Mouse (Mus musculus): Measurements from ENCODE around the gene Smarcal1. TPM values are rescaled to one million over a fixed set of nuclear protein-coding genes. Genes with fewer than 3 reads are reported as not detected.

The Smarcal1 gene
- total and polyA plus RNA-seq, 2 experiments = 8.3 to 13.9 TPM

DNA sequence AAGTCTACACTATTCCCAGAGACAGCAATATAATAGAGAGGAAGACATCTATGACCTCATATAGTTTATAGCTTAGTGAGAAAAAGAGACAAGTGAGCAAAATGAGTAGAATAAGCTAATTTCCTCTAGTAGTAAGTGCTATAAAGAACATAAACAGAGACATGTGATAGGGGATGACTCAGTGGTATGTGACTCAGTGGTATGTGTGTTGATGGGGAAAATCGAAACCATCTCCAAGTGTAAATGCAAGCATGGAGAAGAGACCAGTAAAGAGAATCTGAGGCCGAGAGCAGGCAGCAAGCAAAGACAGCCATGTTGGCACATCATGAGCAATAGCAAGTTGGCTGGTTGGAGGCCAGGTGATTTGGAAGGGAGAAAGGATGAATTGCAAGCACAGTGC lies 32.7 kb upstream of the Smarcal1 start:
- Histone ChIP-seq H3K36me3 (ENCODE audit: control insufficient read depth, insufficient read depth, low read length) (no peaks in the 10 kb centered on the region), H3K27ac (replicated peaks; ENCODE audit: insufficient read depth, low read depth, low read length) (no peak overlapping the region), H3K9ac (ENCODE audit: low read depth, low read length) (no peak overlapping the region), H3K4me1 (ENCODE audit: control insufficient read depth, insufficient read depth, low read length) (no peaks in the 10 kb centered on the region), H3K79me2 (ENCODE audit: control insufficient read depth, insufficient read depth, low read length) (no peaks in the 10 kb centered on the region), H3K27me3 (ENCODE audit: control insufficient read depth, insufficient read depth, low read length) (no peaks in the 10 kb centered on the region), H3K4me3 (ENCODE audit: insufficient read depth, low read depth, low read length) (no peak overlapping the region)
- DNase-seq (ENCODE audit: extremely low read depth, low read depth, low spot score) = no peak
- 81% methylated on average over 2 of the region's 2 CpGs for WGBS
- TF ChIP-seq POLR2A (IDR thresholded peaks at IDR 0.05; ENCODE audit: extremely low read depth, insufficient read depth, low read length) = no peak
- TF ChIP-seq CTCF (IDR thresholded peaks at IDR 0.05; ENCODE audit: low read depth, low read length) = no peak

DNA sequence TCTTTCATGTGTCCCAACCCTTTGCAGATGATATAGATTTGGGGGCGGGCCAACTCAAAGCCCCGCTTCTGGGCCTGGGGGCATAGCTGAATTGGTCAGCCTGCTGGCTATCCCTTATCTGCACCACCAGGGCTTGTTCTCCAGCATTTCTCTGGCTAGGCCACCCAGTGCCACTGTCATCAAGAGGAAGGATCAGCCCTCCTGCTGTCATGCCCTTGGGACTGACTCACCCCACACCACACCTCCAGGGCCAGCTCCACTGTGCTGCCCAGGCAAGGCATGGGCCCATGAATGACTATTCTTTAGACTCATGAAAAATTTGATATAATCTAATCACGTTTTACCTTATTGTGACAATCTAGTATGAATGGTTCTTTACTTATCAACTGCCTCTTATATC lies 26.6 kb upstream of the Smarcal1 start:
- Histone ChIP-seq H3K79me2 (ENCODE audit: control insufficient read depth, insufficient read depth, low read length) (no peaks in the 10 kb centered on the region), H3K27me3 (ENCODE audit: control insufficient read depth, insufficient read depth, low read length) (no peaks in the 10 kb centered on the region), H3K4me3 (ENCODE audit: insufficient read depth, low read depth, low read length) (no peak overlapping the region), H3K36me3 (ENCODE audit: control insufficient read depth, insufficient read depth, low read length) (no peaks in the 10 kb centered on the region), H3K27ac (replicated peaks; ENCODE audit: insufficient read depth, low read depth, low read length) (no peak overlapping the region), H3K4me1 (ENCODE audit: control insufficient read depth, insufficient read depth, low read length) (no peaks in the 10 kb centered on the region), H3K9ac (ENCODE audit: low read depth, low read length) (no peak overlapping the region)
- DNase-seq (ENCODE audit: extremely low read depth, low read depth, low spot score) = no peak
- TF ChIP-seq POLR2A (IDR thresholded peaks at IDR 0.05; ENCODE audit: extremely low read depth, insufficient read depth, low read length) = no peak
- TF ChIP-seq CTCF (IDR thresholded peaks at IDR 0.05; ENCODE audit: low read depth, low read length) = no peak
- WGBS = 80% methylated on average over 3 of the region's 3 CpGs

DNA sequence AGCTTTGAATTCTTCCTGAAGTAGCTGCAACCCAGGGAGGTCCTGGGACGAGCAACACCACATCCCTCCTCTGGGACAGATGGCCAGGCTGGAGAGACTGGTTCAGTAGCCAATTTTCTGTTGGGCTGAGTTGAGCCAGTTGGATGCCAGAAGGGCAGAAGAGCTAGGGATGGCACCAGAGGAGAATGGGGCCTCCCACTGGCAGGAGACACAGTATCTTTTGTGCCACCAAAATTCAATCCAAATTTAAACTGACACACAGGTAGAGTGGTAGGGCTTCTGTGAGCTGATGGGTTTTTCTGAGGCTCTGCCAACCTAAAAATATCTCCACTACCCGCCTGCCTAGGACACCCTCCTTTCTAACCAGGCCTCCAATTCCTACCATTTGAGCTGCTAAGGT lies 24.4 kb upstream of the Smarcal1 start:
- H3K79me2 ChIP-seq (ENCODE audit: control insufficient read depth, insufficient read depth, low read length) = no peaks in the 10 kb centered on the region
- H3K4me1 ChIP-seq (ENCODE audit: control insufficient read depth, insufficient read depth, low read length) = no peaks in the 10 kb centered on the region
- TF ChIP-seq CTCF (IDR thresholded peaks at IDR 0.05; ENCODE audit: low read depth, low read length) = no peak
- no peak for TF ChIP-seq POLR2A (IDR thresholded peaks at IDR 0.05; ENCODE audit: extremely low read depth, insufficient read depth, low read length)
- 79% methylated on average over 2 of the region's 2 CpGs for WGBS
- no peak overlapping the region for H3K27ac ChIP-seq (replicated peaks; ENCODE audit: insufficient read depth, low read depth, low read length)
- no peak overlapping the region for H3K9ac ChIP-seq (ENCODE audit: low read depth, low read length)
- H3K27me3 ChIP-seq (ENCODE audit: control insufficient read depth, insufficient read depth, low read length) = no peaks in the 10 kb centered on the region
- H3K36me3 ChIP-seq (ENCODE audit: control insufficient read depth, insufficient read depth, low read length) = no peaks in the 10 kb centered on the region
- no peak for DNase-seq (ENCODE audit: extremely low read depth, low read depth, low spot score)
- no peak overlapping the region for H3K4me3 ChIP-seq (ENCODE audit: insufficient read depth, low read depth, low read length)

DNA sequence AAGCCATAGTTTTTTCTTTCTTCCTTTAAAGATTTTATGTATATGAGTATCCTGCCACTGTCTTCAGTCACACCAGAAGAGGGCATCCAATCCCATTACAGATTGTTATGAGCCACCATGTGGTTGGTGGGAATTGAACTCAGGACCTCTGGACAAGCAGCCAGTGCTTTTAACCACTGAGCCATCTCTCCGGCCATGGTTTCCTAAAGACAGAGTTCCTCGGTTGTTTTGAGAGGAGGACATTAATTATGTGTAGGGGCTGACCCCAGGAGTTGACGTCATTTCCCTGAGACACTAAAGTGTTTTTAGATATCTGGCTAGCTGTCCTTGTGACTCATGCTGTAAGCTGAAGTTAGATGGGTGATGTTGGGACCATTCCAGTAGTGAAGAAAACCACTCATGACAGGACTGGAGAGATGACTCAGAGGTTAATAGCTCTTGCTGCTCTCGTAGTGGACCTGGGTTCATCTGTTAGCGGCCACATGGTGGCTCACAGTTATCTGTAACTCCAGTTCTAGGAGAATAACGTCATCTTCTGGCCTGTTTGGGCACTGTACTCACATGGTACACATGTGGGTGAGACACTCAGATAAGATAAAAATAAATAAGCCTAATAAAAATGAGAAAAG lies 18.6 kb upstream of the Smarcal1 start:
- H3K4me3 ChIP-seq (ENCODE audit: insufficient read depth, low read depth, low read length) = no peak overlapping the region
- H3K27me3 ChIP-seq (ENCODE audit: control insufficient read depth, insufficient read depth, low read length) = no peaks in the 10 kb centered on the region
- no peak overlapping the region for H3K27ac ChIP-seq (replicated peaks; ENCODE audit: insufficient read depth, low read depth, low read length)
- H3K9ac ChIP-seq (ENCODE audit: low read depth, low read length) = no peak overlapping the region
- 69% methylated on average over 6 of the region's 6 CpGs for WGBS
- DNase-seq (ENCODE audit: extremely low read depth, low read depth, low spot score) = no peak
- no peaks in the 10 kb centered on the region for H3K4me1 ChIP-seq (ENCODE audit: control insufficient read depth, insufficient read depth, low read length)
- TF ChIP-seq CTCF (IDR thresholded peaks at IDR 0.05; ENCODE audit: low read depth, low read length) = no peak
- TF ChIP-seq POLR2A (IDR thresholded peaks at IDR 0.05; ENCODE audit: extremely low read depth, insufficient read depth, low read length) = no peak
- H3K79me2 ChIP-seq (ENCODE audit: control insufficient read depth, insufficient read depth, low read length) = no peaks in the 10 kb centered on the region
- no peaks in the 10 kb centered on the region for H3K36me3 ChIP-seq (ENCODE audit: control insufficient read depth, insufficient read depth, low read length)

GRCm38 (mm10) chr1:72567056-72567455 lies 16.0 kb upstream of the Smarcal1 start:
- Histone ChIP-seq H3K4me3 (ENCODE audit: insufficient read depth, low read depth, low read length) (no peak overlapping the region), H3K9ac (ENCODE audit: low read depth, low read length) (no peak overlapping the region), H3K36me3 (ENCODE audit: control insufficient read depth, insufficient read depth, low read length) (no peaks in the 10 kb centered on the region), H3K27me3 (ENCODE audit: control insufficient read depth, insufficient read depth, low read length) (no peaks in the 10 kb centered on the region), H3K4me1 (ENCODE audit: control insufficient read depth, insufficient read depth, low read length) (no peaks in the 10 kb centered on the region), H3K79me2 (ENCODE audit: control insufficient read depth, insufficient read depth, low read length) (no peaks in the 10 kb centered on the region), H3K27ac (replicated peaks; ENCODE audit: insufficient read depth, low read depth, low read length) (no peak overlapping the region)
- TF ChIP-seq CTCF (IDR thresholded peaks at IDR 0.05; ENCODE audit: low read depth, low read length) (no peak), POLR2A (IDR thresholded peaks at IDR 0.05; ENCODE audit: extremely low read depth, insufficient read depth, low read length) (no peak)
- no peak for DNase-seq (ENCODE audit: extremely low read depth, low read depth, low spot score)
- 51% methylated on average over 9 of the region's 9 CpGs for WGBS

DNA sequence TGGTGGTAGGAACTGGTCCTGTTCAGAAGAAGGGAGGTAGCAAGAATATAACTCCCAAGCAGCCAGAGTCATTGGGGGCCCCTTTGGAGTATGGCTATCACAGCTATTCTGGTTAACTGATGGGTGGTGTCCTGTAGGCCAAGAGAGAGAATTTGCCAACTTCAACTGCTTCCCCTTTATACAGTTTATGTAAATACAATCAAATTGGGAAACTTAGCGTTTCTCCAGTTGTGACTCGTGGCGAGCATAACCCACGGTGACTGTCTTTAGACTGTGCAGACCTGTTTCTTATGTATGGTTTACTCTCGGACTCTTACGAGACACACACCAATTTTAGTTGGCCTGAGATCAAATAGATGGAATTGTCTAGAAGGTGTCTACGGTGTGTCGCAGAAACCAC lies 14.3 kb upstream of the Smarcal1 start:
- Histone ChIP-seq H3K4me1 (ENCODE audit: control insufficient read depth, insufficient read depth, low read length) (no peaks in the 10 kb centered on the region), H3K4me3 (ENCODE audit: insufficient read depth, low read depth, low read length) (no peak overlapping the region), H3K9ac (ENCODE audit: low read depth, low read length) (no peak overlapping the region), H3K27me3 (ENCODE audit: control insufficient read depth, insufficient read depth, low read length) (no peaks in the 10 kb centered on the region), H3K27ac (replicated peaks; ENCODE audit: insufficient read depth, low read depth, low read length) (no peak overlapping the region), H3K36me3 (ENCODE audit: control insufficient read depth, insufficient read depth, low read length) (no peaks in the 10 kb centered on the region), H3K79me2 (ENCODE audit: control insufficient read depth, insufficient read depth, low read length) (no peaks in the 10 kb centered on the region)
- 91% methylated on average over 8 of the region's 8 CpGs for WGBS
- no peak for DNase-seq (ENCODE audit: extremely low read depth, low read depth, low spot score)
- TF ChIP-seq POLR2A (IDR thresholded peaks at IDR 0.05; ENCODE audit: extremely low read depth, insufficient read depth, low read length) (no peak), CTCF (IDR thresholded peaks at IDR 0.05; ENCODE audit: low read depth, low read length) (no peak)

Measured in liver, adult 2 months (tissue).